Mouse (Mus musculus): ENCODE results near the gene Gm44511. TPM values are rescaled to one million over a fixed set of nuclear protein-coding genes. Genes with fewer than 3 reads are reported as not detected.
A peak's percentile ranks its signal among the peaks of the same experiment; 100 is the strongest.
"Not testable (repeated sequence)": the region's sequence is repeated elsewhere in the genome, so short reads cannot be mapped to it uniquely, and the experiment has no call there.

The Gm44511 gene
- polyA plus RNA-seq, 1 experiment from 2014 or later = not detected

DNA sequence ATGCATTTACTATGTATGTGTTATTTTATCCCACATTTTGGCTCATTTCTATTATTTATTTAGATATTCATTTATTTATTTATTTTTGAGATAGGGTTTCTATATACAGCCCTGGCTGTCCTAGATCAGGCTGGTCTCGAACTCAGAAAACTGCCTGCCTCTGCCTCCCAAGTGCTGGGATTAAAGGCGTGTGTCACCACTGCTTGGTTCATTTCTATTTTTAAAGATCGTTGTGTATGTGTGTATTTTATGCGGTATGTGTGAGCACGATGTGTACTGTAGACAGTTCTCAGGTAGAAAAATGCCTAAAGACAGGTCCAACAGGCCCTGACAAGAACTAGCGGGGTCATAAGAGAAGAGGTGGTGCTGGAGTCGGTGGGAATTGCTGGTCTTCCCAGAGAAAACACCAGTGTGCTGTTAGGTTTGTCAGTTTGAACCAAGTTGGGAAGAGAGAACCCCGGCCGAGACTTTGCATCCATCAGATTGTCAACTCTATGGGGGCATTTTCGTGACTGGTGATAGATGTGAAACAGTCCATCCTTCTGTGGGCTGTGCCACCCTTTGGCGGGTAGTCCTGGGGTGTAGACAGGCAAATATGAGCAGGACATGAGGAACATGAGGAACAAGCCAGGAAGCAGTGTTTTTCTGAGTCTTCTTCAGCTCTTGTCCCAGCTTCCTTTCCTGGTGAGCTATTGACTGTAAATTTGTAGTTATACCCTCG is 28.8 kb downstream of the Gm44511 start:
- H3K27ac ChIP-seq (ENCODE audit: low read length) = no peak overlapping the region
- H3K9ac ChIP-seq (ENCODE audit: low read depth, low read length) = no peak overlapping the region
- WGBS = 80% methylated on average over 12 of the region's 12 CpGs

DNA sequence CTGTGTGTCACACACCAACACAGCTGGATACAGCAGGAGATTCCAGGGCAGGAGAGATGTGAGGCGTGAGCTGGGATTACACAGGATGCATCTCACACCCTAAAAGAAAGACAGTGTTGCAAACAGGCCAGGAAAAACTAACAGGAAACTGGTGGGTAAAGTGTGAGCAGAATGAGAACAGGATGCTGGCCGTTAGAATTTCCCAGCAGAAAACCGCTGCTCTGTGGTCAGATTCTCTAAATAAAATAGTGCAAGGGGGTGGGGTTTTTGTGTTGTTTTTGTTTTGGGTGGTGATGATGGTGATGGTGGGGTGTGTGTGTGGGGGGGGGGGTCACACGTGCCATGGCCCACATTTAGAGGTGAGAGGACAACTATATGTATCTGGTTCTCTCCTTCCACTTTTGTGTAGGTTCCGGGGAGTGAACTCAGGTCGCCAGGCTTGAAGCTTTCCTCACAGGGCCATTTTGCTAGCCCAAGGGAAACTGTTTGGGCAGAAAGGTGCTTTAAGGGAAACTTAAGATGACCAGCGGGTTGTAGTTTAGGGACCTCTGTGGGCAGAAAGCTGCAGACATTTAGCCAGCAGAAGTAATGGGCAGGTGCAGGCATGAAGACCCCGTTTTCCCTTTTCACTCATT is 29.7 kb downstream of the Gm44511 start:
- Histone ChIP-seq H3K4me2 (ENCODE audit: low read length) (no peak overlapping the region), H3K4me3 (ENCODE audit: low read depth, low read length) (no peak overlapping the region), H3K27me3 (ENCODE audit: control insufficient read depth, insufficient read depth, low read depth, low read length) (no peaks in the 10 kb centered on the region), H3K9ac (ENCODE audit: low read depth, low read length) (no peak overlapping the region), H3K9me3 (replicated peaks; ENCODE audit: control insufficient read depth, low read length, poor library complexity, severe bottlenecking) (no peaks in the 10 kb centered on the region), H3K4me1 (ENCODE audit: control insufficient read depth, insufficient read depth, low read length) (peaks cover 6% of the 10 kb centered on the region; the same call in 1 of the 2 replicates), H3K27ac (ENCODE audit: low read length) (no peak overlapping the region), H3K36me3 (ENCODE audit: control insufficient read depth, insufficient read depth, low read length) (no peaks in the 10 kb centered on the region)
- no peak for ATAC-seq
- 82% methylated on average over 8 of the region's 8 CpGs for WGBS

More for the DNA sequence above, 28.8 kb downstream of the Gm44511 start:
- Histone ChIP-seq H3K4me1 (ENCODE audit: control insufficient read depth, insufficient read depth, low read length) (peaks cover 6% of the 10 kb centered on the region; the same call in 1 of the 2 replicates), H3K27me3 (ENCODE audit: control insufficient read depth, insufficient read depth, low read depth, low read length) (no peaks in the 10 kb centered on the region), H3K4me3 (ENCODE audit: low read depth, low read length) (peak overlapping the region; percentile 56; the same call in 1 of the 2 replicates), H3K4me2 (ENCODE audit: low read length) (peak overlapping the region; percentile 60), H3K36me3 (ENCODE audit: control insufficient read depth, insufficient read depth, low read length) (no peaks in the 10 kb centered on the region), H3K9me3 (replicated peaks; ENCODE audit: control insufficient read depth, low read length, poor library complexity, severe bottlenecking) (no peaks in the 10 kb centered on the region)
- no peak for ATAC-seq

DNA sequence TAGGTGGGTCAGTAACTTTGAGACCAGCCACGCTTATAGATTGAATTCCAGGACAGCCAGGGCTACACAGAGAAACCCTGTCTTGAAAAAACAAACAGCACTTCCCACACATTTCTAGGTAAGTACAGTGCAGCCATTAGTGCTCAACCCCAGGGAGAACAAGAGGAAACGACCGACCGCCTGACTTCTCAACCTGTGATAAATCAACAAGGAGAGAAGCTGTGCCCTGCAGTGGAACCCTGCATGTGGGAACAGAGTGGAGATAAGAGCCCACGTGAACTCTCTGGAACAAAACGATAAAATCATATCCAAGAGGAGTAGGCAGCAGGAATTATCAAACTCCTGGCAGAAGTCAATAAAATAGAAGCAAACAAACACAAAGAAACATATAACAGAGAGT is 32.4 kb downstream of the Gm44511 start:
- H3K4me3 ChIP-seq (ENCODE audit: low read depth, low read length) = no peak overlapping the region
- no peak for ATAC-seq
- WGBS = 71% methylated on average over 6 of the region's 6 CpGs

DNA sequence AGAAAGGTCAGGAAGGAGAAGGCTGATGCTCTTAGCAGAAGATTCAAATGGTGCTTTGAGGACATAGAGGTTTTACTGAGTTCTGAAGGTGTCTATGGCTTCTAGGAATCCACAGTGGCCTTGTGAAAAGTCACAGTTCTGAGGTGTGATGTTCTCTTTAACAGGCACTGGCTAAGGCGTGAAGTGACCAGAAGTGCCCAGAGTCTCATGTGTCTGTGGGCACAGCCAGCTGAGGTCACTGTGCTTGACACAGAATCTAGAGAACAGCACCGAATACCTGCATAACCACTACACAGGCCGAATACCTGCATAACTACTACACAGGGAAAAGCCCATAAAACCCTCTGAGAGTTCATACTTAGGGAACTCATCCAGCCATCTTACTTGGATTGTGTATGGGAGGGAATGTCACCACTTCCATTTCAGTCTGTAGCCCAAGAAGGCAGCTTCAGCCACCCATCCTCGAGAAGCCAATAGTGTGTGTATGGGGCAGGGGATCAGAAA is 35.6 kb downstream of the Gm44511 start:
- H3K4me3 ChIP-seq (ENCODE audit: low read depth, low read length); H3K4me1 ChIP-seq (ENCODE audit: control insufficient read depth, insufficient read depth, low read length); H3K9me3 ChIP-seq (replicated peaks; ENCODE audit: control insufficient read depth, low read length, poor library complexity, severe bottlenecking); H3K27ac ChIP-seq (ENCODE audit: low read length); H3K9ac ChIP-seq (ENCODE audit: low read depth, low read length); H3K4me2 ChIP-seq (ENCODE audit: low read length); H3K36me3 ChIP-seq (ENCODE audit: control insufficient read depth, insufficient read depth, low read length); ATAC-seq; H3K27me3 ChIP-seq (ENCODE audit: control insufficient read depth, insufficient read depth, low read depth, low read length): not testable (repeated sequence)
- 95% methylated on average over 4 of the region's 4 CpGs for WGBS

More for the DNA sequence above, 32.4 kb downstream of the Gm44511 start:
- H3K9me3 ChIP-seq (replicated peaks; ENCODE audit: control insufficient read depth, low read length, poor library complexity, severe bottlenecking) = no peaks in the 10 kb centered on the region
- no peak overlapping the region for H3K27ac ChIP-seq (ENCODE audit: low read length)
- no peaks in the 10 kb centered on the region for H3K27me3 ChIP-seq (ENCODE audit: control insufficient read depth, insufficient read depth, low read depth, low read length)
- H3K4me1 ChIP-seq (ENCODE audit: control insufficient read depth, insufficient read depth, low read length) = peaks cover 6% of the 10 kb centered on the region; the same call in 1 of the 2 replicates
- no peak overlapping the region for H3K4me2 ChIP-seq (ENCODE audit: low read length)
- H3K36me3 ChIP-seq (ENCODE audit: control insufficient read depth, insufficient read depth, low read length) = no peaks in the 10 kb centered on the region
- H3K9ac ChIP-seq (ENCODE audit: low read depth, low read length) = no peak overlapping the region

DNA sequence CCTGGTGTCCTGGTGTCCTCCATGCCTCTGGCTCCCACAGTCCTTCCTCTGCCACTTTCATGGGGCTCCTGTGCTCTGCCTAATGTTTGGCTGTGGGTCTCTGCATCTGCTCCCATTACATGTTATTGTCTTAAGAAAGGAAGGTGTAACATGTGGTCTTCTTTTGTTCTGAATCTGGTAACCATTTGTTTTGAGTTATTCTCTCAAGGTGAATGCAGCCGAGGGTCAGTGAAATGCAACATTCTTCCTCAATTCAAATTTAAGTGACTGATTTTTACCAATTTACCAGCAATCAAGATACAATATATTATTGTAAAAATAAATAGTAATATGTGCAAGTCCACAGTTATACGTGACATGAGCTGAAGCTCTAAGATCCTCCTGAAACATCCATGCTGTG is 37.0 kb downstream of the Gm44511 start, which contains the start of gene Klrb1c:
Gene Klrb1c (minus strand): TSS at position 101 of the 400 bp plus-strand sequence.
- Histone ChIP-seq H3K4me2 (ENCODE audit: low read length) (no peak within 1 kb of the TSS), H3K4me1 (ENCODE audit: control insufficient read depth, insufficient read depth, low read length) (no peaks in the 10 kb centered on the region), H3K9me3 (replicated peaks; ENCODE audit: control insufficient read depth, low read length, poor library complexity, severe bottlenecking) (no peaks in the 10 kb centered on the region), H3K36me3 (ENCODE audit: control insufficient read depth, insufficient read depth, low read length) (no peaks in the 10 kb centered on the region), H3K27me3 (ENCODE audit: control insufficient read depth, insufficient read depth, low read depth, low read length) (no peaks in the 10 kb centered on the region), H3K27ac (ENCODE audit: low read length) (no peak within 1 kb of the TSS), H3K9ac (ENCODE audit: low read depth, low read length) (no peak within 1 kb of the TSS), H3K4me3 (ENCODE audit: low read depth, low read length) (no peak within 1 kb of the TSS)
- no peak for ATAC-seq
- 93% methylated on average over 2 of the region's 2 CpGs for WGBS

DNA sequence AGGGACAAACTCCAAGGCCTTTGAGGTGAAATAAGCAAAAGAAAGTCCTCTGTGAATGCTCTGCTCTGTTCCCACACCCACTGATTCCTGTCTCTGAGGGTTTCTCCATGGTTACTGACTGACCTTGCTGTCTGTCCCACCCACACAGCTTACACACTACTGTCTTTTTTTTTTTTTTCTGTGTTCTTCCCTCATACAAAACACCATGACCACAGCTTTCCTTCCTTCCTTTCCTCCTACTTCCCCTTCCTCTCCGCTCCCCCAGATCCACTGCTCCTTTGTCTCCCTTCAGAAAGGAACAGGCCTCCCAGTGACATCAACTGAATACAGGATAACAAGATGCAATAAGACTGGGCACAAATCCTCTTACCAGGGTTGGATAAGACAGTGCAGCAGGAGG is 37.6 kb downstream of the Gm44511 start:
- no peak overlapping the region for H3K27ac ChIP-seq (ENCODE audit: low read length)
- no peaks in the 10 kb centered on the region for H3K4me1 ChIP-seq (ENCODE audit: control insufficient read depth, insufficient read depth, low read length)
- H3K27me3 ChIP-seq (ENCODE audit: control insufficient read depth, insufficient read depth, low read depth, low read length) = no peaks in the 10 kb centered on the region
- 64% methylated on average over 1 of the region's 1 CpGs for WGBS
- no peak overlapping the region for H3K9ac ChIP-seq (ENCODE audit: low read depth, low read length)
- no peak overlapping the region for H3K4me2 ChIP-seq (ENCODE audit: low read length)
- H3K9me3 ChIP-seq (replicated peaks; ENCODE audit: control insufficient read depth, low read length, poor library complexity, severe bottlenecking) = no peaks in the 10 kb centered on the region
- H3K36me3 ChIP-seq (ENCODE audit: control insufficient read depth, insufficient read depth, low read length) = no peaks in the 10 kb centered on the region
- ATAC-seq = no peak
- no peak overlapping the region for H3K4me3 ChIP-seq (ENCODE audit: low read depth, low read length)

DNA sequence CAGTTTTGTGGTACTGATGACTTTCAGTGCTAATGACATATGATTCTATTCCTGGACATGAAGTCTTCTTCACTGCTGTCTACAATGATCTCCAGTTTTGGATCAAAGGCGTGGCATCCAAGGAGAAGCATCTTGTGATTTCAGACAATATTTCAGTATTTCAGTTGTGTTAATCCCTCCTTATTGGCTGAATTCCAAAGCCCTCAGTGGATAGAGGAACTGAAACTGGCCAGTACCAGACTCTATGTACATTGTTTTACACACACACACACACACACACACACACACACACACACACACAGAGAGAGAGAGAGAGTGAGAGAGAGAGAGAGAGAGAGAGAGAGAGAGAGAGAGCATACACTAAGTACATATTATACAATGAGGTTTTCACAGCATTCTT is 39.7 kb downstream of the Gm44511 start:
- H3K4me2 ChIP-seq (ENCODE audit: low read length); ATAC-seq; H3K36me3 ChIP-seq (ENCODE audit: control insufficient read depth, insufficient read depth, low read length); H3K27me3 ChIP-seq (ENCODE audit: control insufficient read depth, insufficient read depth, low read depth, low read length); H3K27ac ChIP-seq (ENCODE audit: low read length); H3K4me3 ChIP-seq (ENCODE audit: low read depth, low read length); H3K9ac ChIP-seq (ENCODE audit: low read depth, low read length); H3K9me3 ChIP-seq (replicated peaks; ENCODE audit: control insufficient read depth, low read length, poor library complexity, severe bottlenecking); H3K4me1 ChIP-seq (ENCODE audit: control insufficient read depth, insufficient read depth, low read length): not testable (repeated sequence)
- WGBS = 85% methylated on average over 1 of the region's 1 CpGs

DNA sequence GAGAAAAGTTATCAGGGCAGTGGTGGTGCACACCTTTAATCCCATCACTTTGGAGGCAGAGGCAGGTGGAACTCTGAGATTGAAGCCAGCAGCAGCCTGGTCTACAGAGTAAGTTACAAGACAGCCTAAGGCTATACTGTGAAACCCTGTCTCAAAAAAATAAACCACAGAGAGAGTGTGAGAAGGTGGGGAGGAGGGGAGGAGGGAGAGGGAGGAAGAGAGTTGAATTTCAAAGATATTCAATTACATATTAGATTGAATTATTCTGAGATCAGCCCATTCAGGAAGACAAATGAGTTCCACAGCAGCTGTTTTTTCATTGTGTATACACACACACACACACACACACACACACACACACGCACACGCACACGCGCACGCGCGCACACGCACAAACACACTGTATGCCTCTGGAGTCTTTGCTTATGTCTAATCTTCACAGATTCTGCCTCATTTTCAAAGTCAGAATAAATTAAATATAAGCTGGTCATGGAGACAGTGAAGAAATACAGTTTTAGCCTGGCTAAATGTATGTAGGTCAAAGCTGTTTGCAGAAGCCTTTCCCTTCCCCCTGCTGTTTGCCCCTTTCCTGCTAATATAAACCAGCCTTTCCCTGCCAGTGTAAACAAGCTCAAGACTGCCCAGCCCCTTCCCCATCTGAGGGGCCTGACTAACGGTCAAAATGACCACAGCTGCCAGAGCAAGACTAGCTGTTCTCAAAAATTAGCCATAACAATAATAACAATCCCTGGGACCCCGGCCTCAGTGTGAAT is 56.4 kb downstream of the Gm44511 start:
- no peak overlapping the region for H3K4me3 ChIP-seq (ENCODE audit: low read depth, low read length)
- no peak overlapping the region for H3K27ac ChIP-seq (ENCODE audit: low read length)
- ATAC-seq = no peak
- H3K27me3 ChIP-seq (ENCODE audit: control insufficient read depth, insufficient read depth, low read depth, low read length) = no peaks in the 10 kb centered on the region
- H3K9me3 ChIP-seq (replicated peaks; ENCODE audit: control insufficient read depth, low read length, poor library complexity, severe bottlenecking) = no peaks in the 10 kb centered on the region
- H3K4me1 ChIP-seq (ENCODE audit: control insufficient read depth, insufficient read depth, low read length) = no peaks in the 10 kb centered on the region
- H3K4me2 ChIP-seq (ENCODE audit: low read length) = no peak overlapping the region
- 79% methylated on average over 10 of the region's 10 CpGs for WGBS
- H3K36me3 ChIP-seq (ENCODE audit: control insufficient read depth, insufficient read depth, low read length) = no peaks in the 10 kb centered on the region
- H3K9ac ChIP-seq (ENCODE audit: low read depth, low read length) = no peak overlapping the region

Measured in midbrain, embryonic 16.5 days (tissue).